Mouse (Mus musculus) cerebellum, adult 11 months (tissue): Measurements from ENCODE around the gene Sptbn4.
A peak's percentile ranks its signal among the peaks of the same experiment; 100 is the strongest.

Experiments used
- DNase-seq: peaks from one replicate; pipeline ENCODE4 v3.0.0; 2022

Gene Sptbn4

GRCm38 (mm10) chr7:27339114-27339513, 108.4 kb downstream of the Sptbn4 start:
- no peak for DNase-seq

- no peak for DNase-seq
Measured at GRCm38 (mm10) chr7:27337175-27337853, 110.2 kb downstream of the Sptbn4 start, which contains the start of gene Ltbp4. TSS of gene Ltbp4 (minus strand) at chr7:27337692.

DNA sequence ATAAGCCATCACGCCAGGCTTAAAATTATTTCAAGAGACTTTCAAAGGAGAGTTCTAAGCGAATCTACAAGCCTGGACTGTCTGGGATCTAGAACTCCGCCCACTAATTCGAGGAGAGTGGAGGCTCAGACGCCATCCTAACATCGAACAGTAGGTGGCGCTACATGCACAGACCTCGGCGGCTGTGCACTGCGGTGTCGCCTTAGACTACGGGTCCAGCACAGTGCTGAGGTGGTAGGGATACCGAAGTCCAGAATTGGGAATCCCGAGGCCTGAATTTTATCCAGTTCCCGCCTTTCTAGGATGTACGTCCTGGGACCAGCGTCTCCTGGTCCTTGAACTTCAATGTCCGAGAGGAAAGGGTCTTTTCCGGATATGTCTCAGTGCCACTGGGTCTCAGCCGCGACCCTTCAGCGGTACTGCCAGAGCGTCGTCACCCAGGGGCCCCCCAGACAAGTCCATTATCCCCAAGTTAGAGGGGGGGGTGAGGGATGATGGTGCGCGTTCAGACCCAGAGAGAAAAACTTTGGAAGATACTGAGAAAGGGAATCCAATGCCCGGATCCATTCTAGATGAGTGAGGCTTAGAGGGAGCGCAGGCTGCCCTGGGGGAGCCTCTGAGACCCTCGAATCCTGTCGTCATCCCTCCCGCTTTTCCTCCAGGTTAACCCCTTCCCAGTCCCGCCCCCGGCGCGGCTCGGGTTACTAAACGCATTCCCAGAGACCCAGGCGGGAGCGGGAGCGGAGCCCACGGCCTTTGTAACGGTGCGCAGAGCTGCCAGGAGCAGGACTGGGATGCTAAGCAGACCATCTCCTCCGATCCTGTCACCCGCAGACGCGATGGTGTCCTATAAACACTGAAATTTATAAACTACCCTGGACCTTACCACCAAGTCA, 111.3 kb downstream of the Sptbn4 start:
- peak; percentile 86 for DNase-seq

DNA sequence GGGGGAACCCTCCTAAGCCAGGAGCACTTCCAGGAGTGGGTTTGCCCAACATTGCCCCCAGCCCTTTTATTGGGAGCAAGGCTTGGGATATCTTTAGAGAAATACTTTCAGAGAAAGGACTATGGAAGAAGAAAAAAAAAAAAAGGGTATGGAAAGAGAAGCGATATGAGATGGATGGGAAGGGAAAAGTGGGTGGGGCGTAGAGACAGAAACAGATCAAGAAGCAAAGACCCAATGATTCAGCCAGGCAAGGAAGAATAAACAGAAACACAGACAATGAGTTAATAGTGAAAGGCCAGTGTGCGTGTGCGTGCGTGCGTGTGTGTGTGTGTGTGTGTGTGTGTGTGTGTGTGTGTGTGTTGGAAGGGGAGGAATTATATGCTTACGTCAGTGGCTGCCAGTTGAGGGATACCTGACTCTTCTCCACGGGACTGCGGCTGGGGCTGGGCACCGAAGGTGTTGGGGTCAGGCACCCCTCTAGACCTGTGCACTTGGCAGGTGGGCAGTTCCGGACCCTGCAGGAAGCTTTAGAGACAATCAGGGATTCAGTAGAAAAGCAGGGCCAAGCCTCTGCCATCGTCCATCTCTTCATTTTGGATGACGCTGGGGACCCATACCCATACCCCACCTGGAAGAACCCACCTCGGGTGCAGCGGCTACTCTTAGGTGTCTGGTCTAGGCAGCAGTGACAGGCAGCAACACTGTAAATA, 112.3 kb downstream of the Sptbn4 start:
- DNase-seq, result no peak

- DNase-seq, result no peak
Measured at GRCm38 (mm10) chr7:27334405-27334911, 113.0 kb downstream of the Sptbn4 start.

- DNase-seq, result no peak
Measured at GRCm38 (mm10) chr7:27333316-27333941, 114.1 kb downstream of the Sptbn4 start.

DNA sequence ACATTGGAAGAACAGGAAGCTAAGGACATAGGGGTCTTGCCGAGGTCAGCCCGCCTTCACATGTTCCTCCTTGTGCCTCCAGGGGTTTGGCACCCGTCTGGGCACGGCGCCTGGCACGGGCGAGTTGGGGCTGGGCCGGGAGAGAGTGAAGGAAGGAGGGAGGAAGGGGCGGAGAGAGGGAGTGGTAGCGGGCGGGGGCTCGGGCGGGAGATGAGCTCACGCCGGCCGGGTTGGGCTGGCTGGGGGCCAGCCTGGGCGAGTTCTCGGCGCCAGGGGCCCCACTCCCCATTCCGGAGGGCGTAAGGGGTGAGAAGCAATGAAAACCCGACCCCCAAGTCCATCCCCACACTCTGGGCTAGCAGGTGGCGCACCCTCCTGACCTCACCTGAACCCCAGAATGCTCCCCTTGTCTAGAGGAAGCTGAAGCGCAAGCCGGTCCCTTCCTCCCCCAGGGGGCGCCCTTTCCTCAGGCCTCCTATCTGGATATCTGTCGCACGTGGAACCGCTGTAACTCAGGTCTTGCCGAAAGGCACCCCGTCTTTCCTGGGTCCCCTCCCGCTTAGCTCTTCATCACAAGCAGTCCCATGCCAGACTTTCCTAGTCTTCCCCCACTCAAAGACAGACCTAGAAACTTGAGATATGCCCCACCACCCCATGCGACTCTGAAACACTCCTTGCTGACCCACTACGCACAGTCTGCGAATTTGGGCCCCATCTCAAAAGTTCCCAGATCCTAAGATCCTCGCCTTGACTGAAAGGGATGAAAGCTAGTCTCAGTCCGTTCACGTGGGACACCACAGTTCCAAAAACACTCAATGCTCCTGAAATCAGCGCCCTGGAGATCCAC, 114.9 kb downstream of the Sptbn4 start:
- peak; percentile 70 for DNase-seq

- no peak for DNase-seq
Measured at GRCm38 (mm10) chr7:27331854-27332253, 115.6 kb downstream of the Sptbn4 start.

DNA sequence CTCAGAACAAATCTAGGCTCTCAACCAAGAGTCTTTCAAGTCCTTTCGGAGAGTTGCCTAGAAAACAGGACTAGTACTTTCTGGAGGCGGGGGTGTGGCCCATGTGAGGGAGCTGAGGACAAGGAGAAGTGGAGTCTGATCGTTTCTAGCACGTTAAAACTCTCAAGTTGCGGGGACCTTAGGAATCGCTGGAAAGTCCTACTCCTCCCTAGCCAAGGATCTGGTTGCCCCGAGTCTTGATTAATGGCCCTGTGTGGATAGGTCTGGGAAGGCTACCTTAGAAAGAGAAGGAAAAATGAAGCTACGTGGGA, 116.0 kb downstream of the Sptbn4 start:
- DNase-seq, result no peak

DNA sequence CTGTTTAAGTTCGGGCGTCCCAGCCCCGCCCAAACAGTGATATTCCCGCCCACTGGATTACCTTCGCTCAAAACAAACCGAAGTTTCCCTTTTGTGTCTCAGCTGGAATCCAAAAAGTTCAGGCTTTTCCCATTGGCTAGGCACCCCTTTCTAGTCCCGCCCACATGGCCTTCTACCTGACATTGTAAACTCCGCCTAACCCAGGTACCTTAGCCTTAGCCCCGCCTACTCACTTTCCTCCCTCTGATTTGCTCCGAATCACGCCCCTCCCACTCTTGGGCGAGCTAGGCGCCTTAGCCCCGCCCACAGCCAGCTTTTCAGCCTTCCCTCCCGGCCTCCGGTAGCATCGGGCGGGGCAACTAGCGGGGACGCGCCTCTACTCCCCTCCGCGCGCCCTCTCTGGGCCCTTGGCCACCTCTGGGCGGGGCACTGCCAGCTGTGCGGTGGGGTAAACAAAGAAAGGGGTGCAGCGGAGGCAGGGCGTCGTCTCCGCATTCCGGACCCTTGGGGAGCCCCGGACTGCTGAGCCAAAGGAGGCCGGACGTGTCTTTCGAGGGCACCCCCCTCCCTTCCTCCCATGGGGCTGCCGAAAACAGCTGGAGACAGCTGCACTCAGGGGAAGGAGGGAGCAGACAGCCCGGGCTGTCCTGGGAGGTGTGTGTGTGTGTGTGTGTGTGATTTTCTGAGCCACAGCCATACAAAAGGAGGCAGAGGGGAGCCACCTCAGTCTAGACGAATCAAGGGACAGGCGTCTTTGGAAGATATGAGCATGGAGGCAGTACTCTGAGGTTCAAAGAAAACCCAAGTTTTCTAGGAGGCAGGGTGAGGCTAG, 116.6 kb downstream of the Sptbn4 start:
- no peak for DNase-seq

GRCm38 (mm10) chr7:27329981-27330380, 117.5 kb downstream of the Sptbn4 start:
- no peak for DNase-seq

DNA sequence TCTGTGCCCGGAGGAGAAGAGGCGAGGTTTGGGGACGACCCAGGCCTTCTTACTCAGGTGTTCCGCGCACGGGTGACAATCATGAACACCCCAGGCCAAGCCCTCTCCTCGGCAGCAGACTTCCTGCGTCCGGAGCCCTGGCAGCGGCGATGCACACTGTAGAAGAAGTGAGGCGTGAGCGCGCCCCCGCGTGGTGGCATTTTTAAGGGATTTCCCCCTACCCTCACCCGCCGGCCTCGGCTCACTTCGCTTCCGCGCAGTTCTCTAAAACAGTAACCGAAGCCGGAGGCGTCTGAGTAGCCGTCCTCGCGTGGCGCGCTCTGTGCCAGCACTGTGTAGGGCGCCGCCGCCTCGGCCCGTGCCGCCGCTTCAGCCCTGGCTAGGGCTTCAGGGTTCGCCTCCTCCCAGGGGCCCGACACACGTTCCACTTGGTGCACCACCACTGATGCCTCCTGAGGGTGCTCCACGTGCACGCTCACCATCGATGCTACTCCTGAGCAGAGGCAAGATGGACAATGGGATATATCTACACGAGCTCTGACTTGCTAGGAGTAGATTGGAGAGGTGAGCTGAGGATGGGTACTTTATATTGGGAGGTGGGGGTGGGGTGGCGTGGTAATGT, 118.0 kb downstream of the Sptbn4 start:
- DNase-seq, result peak; percentile 76

DNA sequence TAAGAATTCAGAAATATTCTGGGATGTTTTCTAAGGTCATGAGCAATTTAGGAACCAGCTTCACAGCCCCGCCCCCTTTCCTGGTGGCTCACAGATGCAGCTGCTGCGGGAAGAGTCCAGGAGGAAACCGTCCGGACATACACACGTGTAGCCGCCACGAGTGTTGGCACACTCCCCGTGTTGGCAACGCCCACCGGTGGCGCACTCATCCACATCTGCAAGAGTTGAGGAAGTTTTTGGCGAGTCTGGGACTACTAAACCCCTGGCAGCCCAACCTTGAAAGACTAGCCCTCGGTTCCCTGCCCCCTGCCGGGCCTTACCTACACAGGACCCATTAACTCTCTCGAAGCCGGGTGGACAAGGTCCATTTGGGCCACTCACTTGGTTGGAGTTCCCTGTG, 118.8 kb downstream of the Sptbn4 start:
- no peak for DNase-seq

DNA sequence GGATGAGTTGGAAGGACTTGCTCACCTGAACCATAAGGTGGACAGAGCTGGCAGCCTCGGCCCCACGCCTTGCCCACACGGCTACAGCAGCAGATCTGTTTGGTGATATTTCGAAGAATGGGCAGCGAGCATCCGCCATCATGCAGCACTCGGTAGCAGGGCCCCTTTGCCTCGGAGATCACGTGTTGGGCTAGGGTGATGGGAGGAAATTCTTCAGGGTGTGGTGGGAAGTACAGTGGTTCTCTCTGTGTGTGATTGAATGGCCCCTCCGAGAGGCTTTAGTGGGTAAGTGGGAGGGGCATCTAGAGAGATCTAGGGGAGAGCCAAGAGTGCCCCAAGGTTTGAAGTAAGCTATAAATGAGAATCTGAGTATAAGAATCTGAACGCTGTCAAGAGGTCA, 119.3 kb downstream of the Sptbn4 start:
- DNase-seq, result no peak

DNA sequence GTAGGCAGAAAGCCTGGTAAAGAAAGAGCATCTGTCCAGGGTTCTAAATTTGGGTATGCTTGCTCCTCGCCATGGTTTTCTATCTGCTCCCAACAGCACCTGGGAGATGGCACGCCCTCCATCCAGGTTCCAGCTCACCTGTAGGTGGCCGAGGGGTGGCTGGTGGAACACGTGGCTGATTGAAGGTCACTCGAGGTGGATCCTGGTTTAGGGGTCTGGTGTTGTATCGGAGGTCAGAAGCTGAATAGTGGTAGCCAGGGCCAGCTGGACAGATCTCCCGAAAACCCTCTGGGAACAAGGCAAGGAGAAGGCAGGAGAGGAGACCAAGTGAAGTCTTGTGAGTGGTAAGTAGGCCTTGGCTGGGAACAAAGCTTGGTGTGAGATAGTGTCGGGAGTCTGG, 120.0 kb downstream of the Sptbn4 start:
- no peak for DNase-seq

GRCm38 (mm10) chr7:27326101-27326880, 121.2 kb downstream of the Sptbn4 start:
- peak; percentile 49 for DNase-seq

DNA sequence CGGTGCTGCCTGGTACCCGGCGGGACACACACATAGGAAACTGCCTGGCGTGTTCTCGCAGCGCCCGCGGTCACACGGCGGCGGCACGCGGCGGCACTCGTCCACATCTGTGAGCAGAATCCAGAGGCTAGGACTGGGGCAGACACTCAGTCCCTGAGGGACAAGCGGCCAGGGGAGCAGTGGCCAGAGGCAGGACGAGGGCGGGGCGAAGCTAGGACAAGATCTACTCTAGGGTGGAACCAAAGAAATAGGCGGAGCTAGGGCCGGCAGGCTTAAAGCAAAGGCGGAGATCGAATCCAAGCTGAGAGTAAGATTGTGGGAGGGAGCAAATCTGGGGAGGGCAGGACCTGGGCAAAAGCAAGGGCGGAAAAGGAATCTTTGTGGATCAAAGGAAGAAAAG, 121.8 kb downstream of the Sptbn4 start:
- DNase-seq, result no peak

- no peak for DNase-seq
Measured at GRCm38 (mm10) chr7:27324928-27325327, 122.6 kb downstream of the Sptbn4 start.

- no peak for DNase-seq
Measured at GRCm38 (mm10) chr7:27324161-27324560, 123.3 kb downstream of the Sptbn4 start.

GRCm38 (mm10) chr7:27323001-27323400, 124.5 kb downstream of the Sptbn4 start:
- no peak for DNase-seq
